Mouse (Mus musculus) ovary, postnatal 14 days (tissue): Measurements from ENCODE around the gene Cav3.

ENCODE experiments used
- DNase-seq: peaks from one replicate; pipeline ENCODE4 v3.0.0; 2022; ENCODE audit warnings: low spot score

Cav3 gene

GRCm38 (mm10) chr6:112495219-112495618 is 35.9 kb downstream of the Cav3 start:
- DNase-seq = no peak

- no peak for DNase-seq
Measured at GRCm38 (mm10) chr6:112496291-112497060, 37.2 kb downstream of the Cav3 start.

GRCm38 (mm10) chr6:112497456-112497855 is 38.2 kb downstream of the Cav3 start:
- DNase-seq = no peak

GRCm38 (mm10) chr6:112498716-112499115 is 39.4 kb downstream of the Cav3 start:
- no peak for DNase-seq

GRCm38 (mm10) chr6:112499456-112499855 is 40.2 kb downstream of the Cav3 start:
- no peak for DNase-seq

GRCm38 (mm10) chr6:112501156-112501555 is 41.9 kb downstream of the Cav3 start:
- DNase-seq = no peak

GRCm38 (mm10) chr6:112507617-112508016 is 48.3 kb downstream of the Cav3 start:
- DNase-seq = no peak

- DNase-seq = no peak
Measured at GRCm38 (mm10) chr6:112509590-112510131, 50.4 kb downstream of the Cav3 start.

GRCm38 (mm10) chr6:112510346-112510745 is 51.0 kb downstream of the Cav3 start:
- no peak for DNase-seq

- DNase-seq = no peak
Measured at GRCm38 (mm10) chr6:112514591-112514990, 55.3 kb downstream of the Cav3 start.

GRCm38 (mm10) chr6:112516496-112516895 is 57.2 kb downstream of the Cav3 start:
- DNase-seq = no peak

- DNase-seq = no peak
Measured at GRCm38 (mm10) chr6:112517572-112517971, 58.3 kb downstream of the Cav3 start.

- no peak for DNase-seq
Measured at GRCm38 (mm10) chr6:112517991-112518390, 58.7 kb downstream of the Cav3 start.
